Mouse (Mus musculus) forebrain, embryonic 16.5 days (tissue): ENCODE results near the gene Acvrl1. TPM values are rescaled to one million over a fixed set of nuclear protein-coding genes. Genes with fewer than 3 reads are reported as not detected.
"Not testable (repeated sequence)": the region's sequence is repeated elsewhere in the genome, so short reads cannot be mapped to it uniquely, and the experiment has no call there.

Experiments
- ATAC-seq: fragments of 200-750 bp; cut with Nextera tagmentation; 2 replicates; pipeline ENCODE4 v1.8.0; 2017; ENCODE audit warnings: mild to moderate bottlenecking, moderate library complexity
- H3K27ac ChIP-seq: fragments of 300-500 bp; sonication (generic); 2 replicates; pipeline ENCODE4 v1.5.1; 2014; ENCODE audit warnings: low read length, control low read depth
- H3K27me3 ChIP-seq: fragments of 300-500 bp; sonication (generic); replicated peaks from 2 replicates; pipeline ENCODE4 v1.6.1; 2014; ENCODE audit warnings: low read length; ENCODE audit not compliant: control insufficient read depth, insufficient read depth
- H3K36me3 ChIP-seq: fragments of 300-500 bp; sonication (generic); 2 replicates; pipeline ENCODE4 v1.6.1; 2014; ENCODE audit not compliant: control insufficient read depth, insufficient read depth
- H3K4me1 ChIP-seq: fragments of 300-500 bp; sonication (generic); replicated peaks from 2 replicates; pipeline ENCODE4 v1.6.1; 2014; ENCODE audit warnings: low read length; ENCODE audit not compliant: control insufficient read depth, insufficient read depth
- H3K4me2 ChIP-seq: fragments of 300-500 bp; sonication (generic); 2 replicates; pipeline ENCODE4 v1.6.1; 2014; ENCODE audit warnings: mild to moderate bottlenecking, low read length, control low read depth
- H3K4me3 ChIP-seq: fragments of 300-500 bp; sonication (generic); replicated peaks from 2 replicates; pipeline ENCODE4 v1.5.1; 2014; ENCODE audit warnings: mild to moderate bottlenecking, low read length, control low read depth
- H3K9ac ChIP-seq: fragments of 300-500 bp; sonication (generic); replicated peaks from 2 replicates; pipeline ENCODE4 v1.6.1; 2014; ENCODE audit warnings: low read depth, low read length, control low read depth
- H3K9me3 ChIP-seq: fragments of 300-500 bp; sonication (generic); 2 replicates; pipeline ENCODE4 v1.6.1; 2016; ENCODE audit warnings: low read length; ENCODE audit not compliant: control insufficient read depth
- WGBS: fragments of 180-500 bp; shearing (Covaris S2); extraction: QIAGEN DNeasy Blood & Tissue Kit; methylation state at CpG from one replicate; pipeline ENCODE4 v1.1.7; 2014; 5-methylcytosine and 5-hydroxymethylcytosine counted together
- polyA plus RNA-seq: library from polyadenylated mRNA; unstranded; fragments of >200 nt; fragmentation: Nextera tagmentation; extraction: Ambion mirVana; gene quantifications from 2 replicates; pipeline ENCODE4 v1.2.1, GENCODE M21; 2015

Gene Acvrl1
- polyA plus RNA-seq, 1 experiment from 2014 or later = 8.0 TPM

DNA sequence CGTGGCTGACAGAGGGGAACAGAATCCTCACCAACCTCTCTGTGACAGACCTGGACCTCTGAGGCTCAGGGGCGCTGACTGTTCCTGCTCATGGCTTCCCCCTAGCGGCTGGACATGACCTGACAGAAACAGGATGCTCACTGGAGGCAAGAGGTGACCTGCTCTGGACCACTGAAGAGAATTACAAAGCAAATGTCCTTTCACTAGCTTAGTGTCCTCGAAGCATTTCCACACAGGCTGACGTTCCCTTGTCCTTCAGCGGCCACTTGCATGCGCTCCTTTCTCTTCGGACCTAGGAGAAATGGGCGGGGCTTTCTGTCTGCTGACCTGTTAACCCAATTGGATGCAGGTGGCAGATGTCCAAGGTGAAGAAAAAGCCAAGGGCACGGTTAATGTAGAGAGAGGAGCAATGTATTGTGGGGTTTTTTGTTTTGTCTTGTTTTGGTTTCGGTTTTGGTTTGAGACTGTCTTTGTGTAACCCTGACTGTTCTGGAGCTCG is 22.8 kb upstream of the Acvrl1 start:
- H3K4me2 ChIP-seq = peak overlapping the region; percentile 22; the same call in 1 of the 2 replicates
- H3K9ac ChIP-seq = no peak overlapping the region
- no peaks in the 10 kb centered on the region for H3K36me3 ChIP-seq
- no peaks in the 10 kb centered on the region for H3K9me3 ChIP-seq
- H3K4me3 ChIP-seq = no peak overlapping the region
- no peaks in the 10 kb centered on the region for H3K4me1 ChIP-seq
- no peak overlapping the region for H3K27ac ChIP-seq
- no peak for ATAC-seq
- WGBS = 21% methylated on average over 12 of the region's 12 CpGs
- H3K27me3 ChIP-seq = no peaks in the 10 kb centered on the region

DNA sequence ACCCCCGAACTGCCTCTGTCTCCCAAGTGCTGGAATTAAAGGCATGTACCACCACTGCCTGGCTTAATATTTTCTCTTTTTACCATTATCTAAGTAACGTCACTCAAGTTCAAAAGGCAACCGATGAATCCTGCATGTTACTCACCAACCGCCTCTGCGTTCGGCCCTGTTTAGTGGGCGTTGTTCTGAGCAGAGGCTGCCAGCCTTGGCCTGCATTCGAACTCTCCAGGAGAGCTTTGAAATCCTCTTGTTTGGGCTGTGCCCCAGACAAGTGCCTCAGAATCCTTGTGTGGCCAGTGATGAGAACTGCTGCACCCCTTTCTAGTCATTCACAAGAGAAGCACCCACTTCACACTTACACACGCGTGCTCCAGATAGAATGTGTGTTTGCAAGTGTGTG is 22.3 kb upstream of the Acvrl1 start:
- ATAC-seq = no peak
- Histone ChIP-seq H3K27ac (no peak overlapping the region), H3K4me3 (no peak overlapping the region), H3K9ac (no peak overlapping the region), H3K4me2 (no peak overlapping the region), H3K9me3 (no peaks in the 10 kb centered on the region), H3K27me3 (no peaks in the 10 kb centered on the region), H3K36me3 (no peaks in the 10 kb centered on the region), H3K4me1 (no peaks in the 10 kb centered on the region)
- 82% methylated on average over 10 of the region's 10 CpGs for WGBS

DNA sequence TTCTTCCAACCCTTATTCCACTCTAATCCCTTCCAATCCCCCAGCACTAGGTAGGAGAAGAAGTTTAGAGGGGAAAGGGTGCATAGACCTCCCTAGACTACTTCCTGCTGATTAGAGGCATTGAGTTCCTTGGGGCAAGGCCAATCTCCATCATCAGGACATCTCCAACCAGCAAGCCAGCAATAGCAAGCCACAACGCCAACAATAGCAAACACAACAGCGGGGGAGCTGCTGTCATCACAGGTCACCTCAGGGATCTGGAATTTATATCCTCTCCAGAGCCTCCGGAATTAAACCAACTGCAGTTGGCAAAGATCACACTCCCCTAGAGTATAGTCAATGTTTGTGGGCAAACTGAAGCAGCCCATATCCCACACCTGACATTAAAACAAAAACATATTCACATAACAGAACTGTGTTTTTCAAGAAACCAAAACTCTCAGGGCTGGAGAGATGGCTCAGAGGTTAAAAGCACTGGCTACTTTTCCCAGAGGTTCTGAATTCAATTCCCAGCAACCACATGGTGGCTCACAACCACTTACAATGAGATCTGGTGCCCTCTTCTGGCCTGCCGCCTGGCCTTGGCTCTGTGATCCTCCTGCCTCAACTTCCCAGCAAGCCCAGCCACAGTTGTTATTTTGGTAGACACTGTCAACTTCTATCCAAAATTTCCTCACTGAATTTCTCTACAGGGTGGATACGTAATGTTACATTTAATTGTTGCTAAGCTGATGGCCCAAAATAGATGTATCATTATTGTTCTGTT is 20.2 kb upstream of the Acvrl1 start:
- no peaks in the 10 kb centered on the region for H3K9me3 ChIP-seq
- H3K9ac ChIP-seq = no peak overlapping the region
- no peak for ATAC-seq
- no peak overlapping the region for H3K27ac ChIP-seq
- H3K4me1 ChIP-seq = no peaks in the 10 kb centered on the region
- no peak overlapping the region for H3K4me2 ChIP-seq
- 85% methylated on average over 5 of the region's 5 CpGs for WGBS
- H3K36me3 ChIP-seq = no peaks in the 10 kb centered on the region
- no peak overlapping the region for H3K4me3 ChIP-seq
- H3K27me3 ChIP-seq = no peaks in the 10 kb centered on the region

DNA sequence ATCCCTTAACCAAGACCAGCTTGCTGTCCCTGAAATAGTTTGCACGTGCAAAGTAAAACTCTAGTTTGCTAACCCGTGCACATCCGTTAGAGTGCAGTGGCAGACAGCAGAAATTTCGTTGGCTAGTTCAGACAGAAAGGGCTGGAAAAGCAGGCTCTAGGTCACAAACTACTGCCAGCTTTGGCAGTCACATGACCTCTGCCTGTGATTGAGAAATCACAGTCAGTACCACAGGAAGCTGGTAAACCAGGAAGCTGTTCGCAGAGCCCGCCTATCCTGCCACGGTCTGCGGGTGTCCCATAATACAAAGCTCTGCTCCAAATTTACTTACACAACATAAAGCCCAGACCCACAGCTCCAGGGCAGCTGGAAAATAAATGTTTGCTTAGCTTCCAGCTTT is 15.1 kb upstream of the Acvrl1 start:
- Histone ChIP-seq H3K4me2 (no peak overlapping the region), H3K36me3 (no peaks in the 10 kb centered on the region), H3K4me3 (no peak overlapping the region), H3K27me3 (no peaks in the 10 kb centered on the region), H3K9ac (no peak overlapping the region), H3K9me3 (no peaks in the 10 kb centered on the region), H3K4me1 (no peaks in the 10 kb centered on the region), H3K27ac (no peak overlapping the region)
- 84% methylated on average over 8 of the region's 8 CpGs for WGBS
- ATAC-seq = no peak

DNA sequence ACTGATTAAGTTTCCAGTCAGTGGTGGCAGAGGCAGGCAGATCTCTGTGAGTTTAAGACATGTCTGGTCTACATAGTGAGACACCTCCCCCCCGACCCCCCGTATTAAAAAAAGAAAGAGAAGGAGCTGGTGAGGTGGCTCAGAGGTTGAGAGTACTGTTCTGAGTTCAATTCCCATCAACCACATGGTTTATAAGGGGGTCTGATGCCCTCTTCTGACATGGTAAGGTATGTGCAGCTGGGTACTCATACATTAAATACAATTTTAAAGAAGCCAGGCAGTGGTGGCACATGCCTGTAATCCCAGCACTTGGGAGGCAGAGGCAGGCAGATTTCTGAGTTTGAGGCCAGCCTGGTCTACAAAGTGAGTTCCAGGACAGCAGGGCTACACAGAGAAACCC is 14.5 kb upstream of the Acvrl1 start:
- H3K4me2 ChIP-seq, H3K27ac ChIP-seq, H3K9me3 ChIP-seq, H3K4me3 ChIP-seq, H3K9ac ChIP-seq, H3K4me1 ChIP-seq, H3K36me3 ChIP-seq, ATAC-seq, H3K27me3 ChIP-seq: not testable (repeated sequence)
- WGBS = 86% methylated on average over 2 of the region's 2 CpGs

DNA sequence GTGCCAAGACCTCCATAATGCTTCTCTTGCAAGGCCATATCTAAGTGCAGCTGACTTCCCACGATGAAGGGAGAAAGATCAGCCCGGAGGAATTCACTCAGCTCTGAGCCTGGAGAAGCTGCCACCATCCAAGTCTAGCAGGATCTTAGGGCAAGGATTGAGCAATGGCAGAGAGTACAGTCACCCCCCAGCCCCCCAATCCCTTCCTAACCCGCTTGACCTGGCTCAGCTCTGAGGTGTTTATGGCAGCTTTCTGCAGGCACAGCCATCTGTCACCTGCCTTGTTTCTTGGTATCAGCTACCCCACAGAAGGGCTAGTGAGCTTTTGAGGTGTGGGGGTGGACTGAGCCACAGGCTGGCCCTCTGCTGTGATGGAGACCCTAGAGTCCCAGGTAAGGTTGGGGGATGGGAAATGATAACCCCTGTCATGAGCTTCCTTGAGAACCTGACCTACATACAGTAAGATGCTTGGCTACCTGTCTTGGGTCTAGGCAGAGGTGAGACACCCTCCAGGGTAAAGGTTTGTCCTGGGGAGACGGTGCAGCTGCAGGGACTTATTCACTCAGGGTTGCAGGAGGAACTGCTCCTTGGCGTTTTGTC is 12.7 kb upstream of the Acvrl1 start, which contains the start of gene Ankrd33:
Ankrd33 (plus strand) TSS at position 245 of the 600 bp plus-strand sequence.
- H3K9ac ChIP-seq = no peak within 1 kb of the TSS
- no peaks in the 10 kb centered on the region for H3K36me3 ChIP-seq
- no peak within 1 kb of the TSS for H3K27ac ChIP-seq
- H3K9me3 ChIP-seq = no peaks in the 10 kb centered on the region
- no peaks in the 10 kb centered on the region for H3K4me1 ChIP-seq
- H3K4me3 ChIP-seq = no peak within 1 kb of the TSS
- no peak for ATAC-seq
- H3K4me2 ChIP-seq = no peak within 1 kb of the TSS
- no peaks in the 10 kb centered on the region for H3K27me3 ChIP-seq
- WGBS = 88% methylated on average over 5 of the region's 5 CpGs

DNA sequence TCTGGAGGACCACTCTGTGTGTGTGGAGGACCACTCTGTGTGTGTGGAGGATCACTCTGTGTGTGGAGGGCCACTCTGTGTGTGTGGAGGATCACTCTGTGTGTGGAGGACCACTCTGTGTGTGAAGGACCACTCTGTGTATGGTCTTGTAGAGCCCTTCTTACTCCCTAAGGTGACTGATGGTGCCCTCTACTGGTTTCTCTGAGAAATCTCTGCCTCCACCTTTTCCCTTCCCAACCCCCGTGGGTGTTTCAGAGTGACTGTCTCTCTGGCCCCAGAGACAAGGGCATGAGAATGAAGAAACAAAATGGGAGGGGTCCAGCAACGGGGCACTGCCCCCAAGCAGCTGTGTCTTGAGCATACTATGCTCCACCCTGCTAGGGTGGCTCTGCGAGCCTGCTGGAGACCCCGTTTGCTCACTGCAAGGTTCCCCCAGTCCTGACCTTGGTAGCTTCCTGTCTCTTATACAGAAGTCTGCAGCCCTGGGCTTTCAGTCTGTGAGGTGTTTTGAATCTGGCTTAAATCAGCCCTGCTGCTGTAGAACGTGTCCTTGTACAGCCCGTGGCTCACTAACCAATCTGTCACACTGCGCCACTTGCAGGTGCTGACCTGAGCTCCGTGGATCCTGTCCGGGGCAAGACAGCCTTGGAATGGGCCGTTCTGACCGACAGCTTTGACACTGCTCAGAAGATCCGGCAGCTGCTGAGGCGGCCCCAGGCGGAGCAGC is 9.8 kb upstream of the Acvrl1 start:
- Histone ChIP-seq H3K9ac (no peak overlapping the region), H3K4me2 (no peak overlapping the region), H3K27ac (no peak overlapping the region), H3K4me1 (no peaks in the 10 kb centered on the region), H3K27me3 (no peaks in the 10 kb centered on the region), H3K9me3 (no peaks in the 10 kb centered on the region), H3K36me3 (no peaks in the 10 kb centered on the region), H3K4me3 (no peak overlapping the region)
- no peak for ATAC-seq
- 66% methylated on average over 14 of the region's 14 CpGs for WGBS

DNA sequence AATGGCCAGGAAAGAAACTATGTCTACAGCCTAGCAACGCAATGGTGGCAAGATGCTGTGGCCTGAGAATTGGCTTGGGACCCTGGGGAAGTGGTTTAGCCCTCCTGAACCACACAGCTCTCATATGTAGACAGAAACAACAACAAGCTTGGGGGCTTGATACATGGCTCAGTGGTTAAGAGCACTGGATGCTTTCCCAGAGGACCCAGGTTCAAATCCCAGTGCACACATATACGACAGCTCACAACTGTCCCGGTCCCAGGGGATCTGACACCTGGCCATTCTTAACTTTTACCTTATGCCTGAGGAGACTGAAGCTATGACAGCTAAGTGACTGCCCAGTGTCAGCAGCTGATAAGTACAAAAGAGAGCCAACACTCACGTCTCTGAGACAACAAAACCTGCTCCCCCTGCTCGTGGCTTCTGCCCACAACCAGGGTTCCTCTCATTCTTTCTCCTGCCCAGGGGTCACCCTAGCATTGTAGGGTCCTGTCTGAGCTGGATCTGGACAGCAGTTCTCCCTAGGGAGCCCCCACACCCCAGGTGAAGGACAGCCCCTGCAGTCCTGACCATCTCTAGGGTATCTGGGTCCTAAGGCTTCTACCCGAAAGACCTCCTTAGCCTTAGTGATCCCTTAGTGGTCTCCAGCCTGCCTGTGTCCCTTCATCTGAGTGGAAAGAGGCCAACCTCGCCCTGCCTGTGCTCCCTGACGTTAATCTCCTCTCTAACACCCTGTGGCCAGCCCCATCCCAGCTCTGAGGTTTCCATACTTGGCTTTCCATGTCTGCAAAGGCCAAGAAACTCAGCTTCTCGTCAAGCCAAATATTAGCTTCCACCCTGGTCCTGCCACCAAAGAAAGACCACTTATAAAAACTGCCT is 6.7 kb upstream of the Acvrl1 start:
- Histone ChIP-seq H3K4me1 (no peaks in the 10 kb centered on the region), H3K27me3 (peaks cover 3% of the 10 kb centered on the region; the same call in 1 of the 2 replicates), H3K4me3 (no peak overlapping the region), H3K27ac (no peak overlapping the region), H3K36me3 (no peaks in the 10 kb centered on the region), H3K9ac (no peak overlapping the region), H3K9me3 (no peaks in the 10 kb centered on the region), H3K4me2 (no peak overlapping the region)
- ATAC-seq = no peak
- 73% methylated on average over 9 of the region's 9 CpGs for WGBS

DNA sequence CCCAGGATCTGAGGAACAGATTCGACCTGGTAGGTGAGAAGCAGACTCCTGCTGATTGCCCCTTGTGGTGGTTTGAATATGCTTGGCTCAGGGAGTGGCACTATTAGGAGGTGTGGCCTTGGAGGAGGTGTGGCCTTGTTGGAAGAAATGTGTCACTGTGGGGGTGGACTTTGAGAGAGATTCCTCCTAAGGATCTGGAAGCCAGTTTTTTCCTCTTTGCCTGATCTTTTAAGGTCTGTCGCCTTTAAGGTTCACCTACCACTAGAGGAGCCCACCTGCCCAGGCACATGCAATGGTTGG is 6.1 kb upstream of the Acvrl1 start:
- WGBS = 20% methylated on average over 2 of the region's 2 CpGs
- Histone ChIP-seq H3K36me3 (no peaks in the 10 kb centered on the region), H3K9ac (no peak overlapping the region), H3K4me2 (no peak overlapping the region), H3K4me1 (no peaks in the 10 kb centered on the region), H3K27ac (no peak overlapping the region), H3K27me3 (peaks cover 3% of the 10 kb centered on the region; the same call in 1 of the 2 replicates), H3K4me3 (no peak overlapping the region), H3K9me3 (no peaks in the 10 kb centered on the region)
- no peak for ATAC-seq
